Mouse (Mus musculus) thymus, postnatal 0 days (tissue): ENCODE results near the gene Tmem245. TPM values are rescaled to one million over a fixed set of nuclear protein-coding genes. Genes with fewer than 3 reads are reported as not detected.

Experiments used
- DNase-seq: peaks from one replicate; pipeline ENCODE4 v3.0.0-alpha.2; 2015; ENCODE audit warnings: low spot score
- polyA plus RNA-seq: library from polyadenylated mRNA; unstranded; fragments of >200 nt; fragmentation: Nextera tagmentation; extraction: Ambion mirVana; gene quantifications from 2 replicates; pipeline ENCODE4 v1.2.1, GENCODE M21; 2015

The Tmem245 gene
- 4.0 and 6.0 TPM in 2 replicates for polyA plus RNA-seq

- peak; percentile 93 for DNase-seq
Observed at GRCm38 (mm10) chr4:56946641-56947640, at the start of gene Tmem245. Gene Tmem245, minus strand, starts transcription at chr4:56947437.

GRCm38 (mm10) chr4:56993331-56993730, 46.1 kb upstream of the Tmem245 start:
- peak; percentile 68 for DNase-seq

GRCm38 (mm10) chr4:56991951-56992350, 44.7 kb upstream of the Tmem245 start:
- no peak for DNase-seq

- no peak for DNase-seq
Observed at GRCm38 (mm10) chr4:56990215-56990584, 43.0 kb upstream of the Tmem245 start, which contains the start of gene Frrs1l. Gene Frrs1l, minus strand, starts transcription at chr4:56990391.

- no peak for DNase-seq
Observed at GRCm38 (mm10) chr4:56989431-56990214, 42.4 kb upstream of the Tmem245 start.

GRCm38 (mm10) chr4:56965586-56966179, 18.4 kb upstream of the Tmem245 start:
- no peak for DNase-seq

- DNase-seq: no peak
Observed at GRCm38 (mm10) chr4:56963687-56964086, 16.4 kb upstream of the Tmem245 start.

- no peak for DNase-seq
Observed at GRCm38 (mm10) chr4:56961320-56961925, 14.2 kb upstream of the Tmem245 start.

- DNase-seq: no peak
Observed at GRCm38 (mm10) chr4:56957518-56957917, 10.3 kb upstream of the Tmem245 start.

GRCm38 (mm10) chr4:56953235-56953634, 6.0 kb upstream of the Tmem245 start:
- no peak for DNase-seq

GRCm38 (mm10) chr4:56951701-56952100, 4.5 kb upstream of the Tmem245 start:
- DNase-seq: no peak

GRCm38 (mm10) chr4:56949494-56949893, 2.3 kb upstream of the Tmem245 start:
- peak; percentile 35 for DNase-seq

GRCm38 (mm10) chr4:56946180-56946579, 1.1 kb downstream of the Tmem245 start:
- no peak for DNase-seq

GRCm38 (mm10) chr4:56944286-56944685, 3.0 kb downstream of the Tmem245 start:
- DNase-seq: no peak

- DNase-seq: no peak
Observed at GRCm38 (mm10) chr4:56943258-56943657, 4.0 kb downstream of the Tmem245 start.

- no peak for DNase-seq
Observed at GRCm38 (mm10) chr4:56942567-56942966, 4.7 kb downstream of the Tmem245 start.

- DNase-seq: no peak
Observed at GRCm38 (mm10) chr4:56941481-56941880, 5.8 kb downstream of the Tmem245 start.

- DNase-seq: no peak
Observed at GRCm38 (mm10) chr4:56937136-56937535, 10.1 kb downstream of the Tmem245 start.

- peak; percentile 44 for DNase-seq
Observed at GRCm38 (mm10) chr4:56935327-56935726, 11.9 kb downstream of the Tmem245 start.

GRCm38 (mm10) chr4:56933154-56933553, 14.1 kb downstream of the Tmem245 start:
- no peak for DNase-seq

- DNase-seq: no peak
Observed at GRCm38 (mm10) chr4:56932096-56932495, 15.1 kb downstream of the Tmem245 start.
